Comparison of ENCODE assay signal across 8 mouse cellular contexts in the genomic region with DNA sequence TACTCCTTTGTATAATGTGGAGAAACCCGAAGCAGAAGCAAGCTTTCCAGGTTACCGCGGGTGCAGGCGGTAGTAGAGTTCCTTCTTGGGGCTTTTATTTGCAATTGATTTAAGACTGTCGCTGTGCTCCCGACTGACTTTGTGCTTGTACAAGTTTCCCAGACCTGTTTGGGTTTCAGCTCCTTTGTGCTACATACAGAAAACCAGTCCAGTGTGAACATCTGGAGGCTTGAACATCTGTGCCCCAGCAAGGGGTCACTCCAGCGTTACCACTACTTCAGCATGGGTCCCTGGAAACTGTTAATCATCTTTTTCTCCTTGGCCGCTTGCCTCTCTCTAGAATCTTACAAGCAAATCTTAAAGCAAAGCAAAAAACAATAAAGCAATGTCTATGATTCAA.
A peak's percentile ranks its signal among the peaks of the same experiment; 100 is the strongest.
DNase-seq lines count a peak whose midpoint lies in the region; ATAC-seq lines count a peak whose summit lies in the region.
"Had no signal": no experiment of that assay in that cellular context is flagged by ENCODE, and none has a peak within 500 bp of the region (broad histone marks: within the 10 kb centered on the region; RNA-seq: fewer than 3 reads in every experiment).

No protein-coding gene starts in this region.

- peak; percentile 94 for DNase-seq in NIH3T3 (ENCODE audit: low read depth)
- DNase-seq in hindlimb bud, embryonic 11.5 days (ENCODE audit: extremely low spot score, low read depth, low spot score): peak; percentile 61
- no peak for DNase-seq in frontal cortex, postnatal 36 days (ENCODE audit: low spot score in 2 of 2)
- no peak for DNase-seq in thymus, postnatal 0 days (ENCODE audit: low spot score)

- peak overlapping the region; percentile 30 for H3K4me2 ChIP-seq in limb, embryonic 15.5 days

- peaks cover 3% of the 10 kb centered on the region; the same call in 1 of the 2 replicates for H3K4me1 ChIP-seq in brown adipose tissue, adult 24 weeks (ENCODE audit: control insufficient read depth, insufficient read depth, insufficient read length, low read length)
- H3K4me1 ChIP-seq in limb, embryonic 15.5 days: peaks cover 31% of the 10 kb centered on the region

- no peak overlapping the region for H3K9ac ChIP-seq in limb, embryonic 15.5 days
- H3K9ac ChIP-seq: liver, embryonic 14.5 days had no signal

- no peaks in the 10 kb centered on the region for H3K9me3 ChIP-seq in limb, embryonic 15.5 days

- H3K36me3 ChIP-seq in limb, embryonic 15.5 days: no peaks in the 10 kb centered on the region

- WGBS in limb, embryonic 15.5 days: 12% methylated on average over 8 of the region's 8 CpGs

- H3K27ac ChIP-seq in brown adipose tissue, adult 24 weeks (replicated peaks; ENCODE audit: low read depth, low read length): peak overlapping the region; percentile 76
- H3K27ac ChIP-seq in limb, embryonic 15.5 days: peak overlapping the region; percentile 87
- H3K27ac ChIP-seq: liver, embryonic 14.5 days had no signal

- no peak overlapping the region for H3K4me3 ChIP-seq in brown adipose tissue, adult 24 weeks (ENCODE audit: insufficient read depth, low read depth, low read length)
- H3K4me3 ChIP-seq in limb, embryonic 15.5 days: no peak overlapping the region

- no peaks in the 10 kb centered on the region for H3K27me3 ChIP-seq in limb, embryonic 15.5 days

- ATAC-seq in limb, embryonic 15.5 days (ENCODE audit: insufficient number of reproducible peaks, low FRiP score, low TSS enrichment, low read depth): no peak
- no peak for ATAC-seq in monocyte, adult 5-6 weeks (replicated peaks; ENCODE audit: insufficient number of reproducible peaks, low FRiP score, low TSS enrichment, poor library complexity, severe bottlenecking)

Comparison
In these comparisons a context has a peak if more than half of its experiments do, and no peak if none do; other contexts are left out.
1. DNase-seq: peak in NIH3T3 (single experiment) and hindlimb bud, embryonic 11.5 days (single experiment); none in frontal cortex, postnatal 36 days (0 of 2) and thymus, postnatal 0 days (single experiment).